Mouse (Mus musculus) hindbrain, embryonic 16.5 days (tissue): Measurements from ENCODE around the gene Maff. TPM values are rescaled to one million over a fixed set of nuclear protein-coding genes. Genes with fewer than 3 reads are reported as not detected.

ENCODE experiments used
- ATAC-seq: fragments of 200-750 bp; cut with Nextera tagmentation; 2 replicates; pipeline ENCODE4 v1.8.0; 2017; ENCODE audit warnings: moderate TSS enrichment, moderate library complexity
- H3K27ac ChIP-seq: fragments of 300-500 bp; sonication (generic); 2 replicates; pipeline ENCODE4 v1.5.1; 2014; ENCODE audit warnings: low read depth, mild to moderate bottlenecking, control low read depth, low read length, moderate library complexity
- H3K27me3 ChIP-seq: fragments of 300-500 bp; sonication (generic); replicated peaks from 2 replicates; pipeline ENCODE4 v1.6.1; 2014; ENCODE audit warnings: low read length; ENCODE audit not compliant: control insufficient read depth, insufficient read depth
- H3K36me3 ChIP-seq: fragments of 300-500 bp; sonication (generic); 2 replicates; pipeline ENCODE4 v1.6.1; 2014; ENCODE audit warnings: mild to moderate bottlenecking, low read length, moderate library complexity, mixed read lengths; ENCODE audit not compliant: control insufficient read depth, insufficient read depth
- H3K4me1 ChIP-seq: fragments of 300-500 bp; sonication (generic); 2 replicates; pipeline ENCODE4 v1.6.1; 2014; ENCODE audit warnings: low read depth, low read length; ENCODE audit not compliant: control insufficient read depth, insufficient read depth
- H3K4me2 ChIP-seq: fragments of 300-500 bp; sonication (generic); 2 replicates; pipeline ENCODE4 v1.6.1; 2014; ENCODE audit warnings: mild to moderate bottlenecking, low read length, control low read depth, moderate library complexity
- H3K4me3 ChIP-seq: fragments of 300-500 bp; sonication (generic); 2 replicates; pipeline ENCODE4 v1.5.1; 2014; ENCODE audit warnings: mild to moderate bottlenecking, low read length, control low read depth, moderate library complexity
- H3K9ac ChIP-seq: fragments of 300-500 bp; sonication (generic); 2 replicates; pipeline ENCODE4 v1.6.1; 2014; ENCODE audit warnings: low read depth, mild to moderate bottlenecking, control low read depth, low read length, moderate library complexity
- H3K9me3 ChIP-seq: fragments of 300-500 bp; sonication (generic); 2 replicates; pipeline ENCODE4 v1.6.1; 2014; ENCODE audit warnings: mild to moderate bottlenecking, low read length, moderate library complexity; ENCODE audit not compliant: control insufficient read depth
- WGBS: fragments of 180-500 bp; shearing (Covaris S2); extraction: QIAGEN DNeasy Blood & Tissue Kit; methylation state at CpG from one replicate; pipeline ENCODE4 v1.1.7; 2014; 5-methylcytosine and 5-hydroxymethylcytosine counted together
- polyA plus RNA-seq: library from polyadenylated mRNA; unstranded; fragments of >200 nt; fragmentation: Nextera tagmentation; extraction: Ambion mirVana; gene quantifications from 2 replicates; pipeline ENCODE4 v1.2.1, GENCODE M21; 2015

Maff gene
- polyA plus RNA-seq, 1 experiment from 2014 or later: 1.2 TPM

GRCm38 (mm10) chr15:79395281-79395680 lies 48.9 kb downstream of the Maff start:
- peaks cover 23% of the 10 kb centered on the region for H3K4me1 ChIP-seq
- no peaks in the 10 kb centered on the region for H3K36me3 ChIP-seq
- H3K4me2 ChIP-seq: peak overlapping the region; percentile 20; the same call in 1 of the 2 replicates
- no peak for ATAC-seq
- H3K9ac ChIP-seq: no peak overlapping the region
- H3K27ac ChIP-seq: no peak overlapping the region
- 80% methylated on average over 6 of the region's 6 CpGs for WGBS
- H3K4me3 ChIP-seq: no peak overlapping the region
- no peaks in the 10 kb centered on the region for H3K27me3 ChIP-seq
- no peaks in the 10 kb centered on the region for H3K9me3 ChIP-seq

GRCm38 (mm10) chr15:79396736-79397135 lies 50.3 kb downstream of the Maff start:
- H3K27me3 ChIP-seq: no peaks in the 10 kb centered on the region
- H3K4me2 ChIP-seq: no peak overlapping the region
- WGBS: 88% methylated on average over 11 of the region's 11 CpGs
- H3K36me3 ChIP-seq: no peaks in the 10 kb centered on the region
- peaks cover 33% of the 10 kb centered on the region for H3K4me1 ChIP-seq
- no peak overlapping the region for H3K9ac ChIP-seq
- H3K27ac ChIP-seq: no peak overlapping the region
- ATAC-seq: no peak
- H3K4me3 ChIP-seq: no peak overlapping the region
- no peaks in the 10 kb centered on the region for H3K9me3 ChIP-seq

GRCm38 (mm10) chr15:79399231-79400052 lies 53.0 kb downstream of the Maff start:
- 76% methylated on average over 14 of the region's 14 CpGs for WGBS
- Histone ChIP-seq H3K9ac (no peak overlapping the region), H3K9me3 (no peaks in the 10 kb centered on the region), H3K4me3 (no peak overlapping the region), H3K4me1 (peaks cover 37% of the 10 kb centered on the region), H3K36me3 (no peaks in the 10 kb centered on the region), H3K4me2 (no peak overlapping the region), H3K27ac (no peak overlapping the region; the same call in 1 of the 2 replicates), H3K27me3 (no peaks in the 10 kb centered on the region)
- ATAC-seq: no peak

- no peak overlapping the region for H3K9ac ChIP-seq
- no peak overlapping the region for H3K27ac ChIP-seq
- H3K9me3 ChIP-seq: no peaks in the 10 kb centered on the region
- no peaks in the 10 kb centered on the region for H3K27me3 ChIP-seq
- peak overlapping the region; percentile 84 for H3K4me2 ChIP-seq
- H3K4me1 ChIP-seq: peaks cover 37% of the 10 kb centered on the region
- H3K36me3 ChIP-seq: no peaks in the 10 kb centered on the region
- H3K4me3 ChIP-seq: no peak overlapping the region
- ATAC-seq: no peak
- WGBS: 68% methylated on average over 6 of the region's 6 CpGs
Measured at GRCm38 (mm10) chr15:79400134-79400974, 53.9 kb downstream of the Maff start.

DNA sequence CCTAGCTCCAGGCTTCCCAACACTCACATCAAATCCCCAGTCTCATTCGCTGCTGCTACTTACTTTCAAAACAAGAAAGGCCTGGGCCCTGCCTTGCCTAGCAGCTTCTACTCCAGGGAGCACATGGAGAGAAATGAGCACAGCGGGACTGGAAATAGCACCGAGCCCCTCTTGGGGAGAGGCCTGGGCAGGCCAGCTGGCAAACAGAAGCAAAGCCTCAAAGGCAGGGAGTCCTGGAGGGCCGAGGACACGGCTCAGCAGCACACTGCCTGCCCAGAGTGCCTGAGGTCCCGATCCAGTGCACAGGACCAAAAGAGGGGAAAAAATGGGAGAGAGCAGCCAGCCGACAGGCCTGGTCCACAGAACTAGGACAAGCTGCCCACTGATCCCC lies 54.5 kb downstream of the Maff start:
- H3K27me3 ChIP-seq: no peaks in the 10 kb centered on the region
- H3K36me3 ChIP-seq: no peaks in the 10 kb centered on the region
- H3K4me2 ChIP-seq: peak overlapping the region; percentile 84
- no peak for ATAC-seq
- peak overlapping the region; percentile 43; the same call in 1 of the 2 replicates for H3K9ac ChIP-seq
- no peaks in the 10 kb centered on the region for H3K9me3 ChIP-seq
- peak overlapping the region; percentile 25; the same call in 1 of the 2 replicates for H3K27ac ChIP-seq
- WGBS: 34% methylated on average over 7 of the region's 7 CpGs
- H3K4me3 ChIP-seq: peak overlapping the region; percentile 15; the same call in 1 of the 2 replicates
- peaks cover 37% of the 10 kb centered on the region for H3K4me1 ChIP-seq

DNA sequence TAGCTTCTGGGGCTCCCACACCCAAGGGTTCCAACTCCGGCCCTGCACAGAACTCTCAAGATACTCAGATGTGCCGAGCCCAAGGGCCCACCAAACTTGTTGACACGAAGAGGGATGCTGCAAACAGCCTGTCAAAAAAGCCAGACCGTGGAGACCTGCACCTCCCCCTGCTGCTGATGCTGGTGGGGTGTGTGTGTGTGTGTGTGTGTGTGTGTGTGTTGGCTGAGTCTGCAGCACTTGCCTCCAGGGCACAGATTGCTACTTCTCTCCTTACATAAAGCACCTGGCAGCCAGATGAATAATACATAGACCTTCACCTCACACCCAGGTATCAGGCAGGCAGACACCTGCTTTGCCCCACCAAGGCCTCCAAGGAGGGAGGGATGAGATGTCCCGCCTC lies 55.8 kb downstream of the Maff start:
- no peaks in the 10 kb centered on the region for H3K9me3 ChIP-seq
- 21% methylated on average over 5 of the region's 5 CpGs for WGBS
- ATAC-seq: peak; percentile 1; the same call in 1 of the 2 replicates
- H3K27me3 ChIP-seq: no peaks in the 10 kb centered on the region
- H3K9ac ChIP-seq: peak overlapping the region; percentile 98
- H3K27ac ChIP-seq: no peak overlapping the region; the same call in 1 of the 2 replicates
- H3K4me1 ChIP-seq: peaks cover 37% of the 10 kb centered on the region
- H3K4me3 ChIP-seq: peak overlapping the region; percentile 98
- no peaks in the 10 kb centered on the region for H3K36me3 ChIP-seq
- H3K4me2 ChIP-seq: peak overlapping the region; percentile 84

DNA sequence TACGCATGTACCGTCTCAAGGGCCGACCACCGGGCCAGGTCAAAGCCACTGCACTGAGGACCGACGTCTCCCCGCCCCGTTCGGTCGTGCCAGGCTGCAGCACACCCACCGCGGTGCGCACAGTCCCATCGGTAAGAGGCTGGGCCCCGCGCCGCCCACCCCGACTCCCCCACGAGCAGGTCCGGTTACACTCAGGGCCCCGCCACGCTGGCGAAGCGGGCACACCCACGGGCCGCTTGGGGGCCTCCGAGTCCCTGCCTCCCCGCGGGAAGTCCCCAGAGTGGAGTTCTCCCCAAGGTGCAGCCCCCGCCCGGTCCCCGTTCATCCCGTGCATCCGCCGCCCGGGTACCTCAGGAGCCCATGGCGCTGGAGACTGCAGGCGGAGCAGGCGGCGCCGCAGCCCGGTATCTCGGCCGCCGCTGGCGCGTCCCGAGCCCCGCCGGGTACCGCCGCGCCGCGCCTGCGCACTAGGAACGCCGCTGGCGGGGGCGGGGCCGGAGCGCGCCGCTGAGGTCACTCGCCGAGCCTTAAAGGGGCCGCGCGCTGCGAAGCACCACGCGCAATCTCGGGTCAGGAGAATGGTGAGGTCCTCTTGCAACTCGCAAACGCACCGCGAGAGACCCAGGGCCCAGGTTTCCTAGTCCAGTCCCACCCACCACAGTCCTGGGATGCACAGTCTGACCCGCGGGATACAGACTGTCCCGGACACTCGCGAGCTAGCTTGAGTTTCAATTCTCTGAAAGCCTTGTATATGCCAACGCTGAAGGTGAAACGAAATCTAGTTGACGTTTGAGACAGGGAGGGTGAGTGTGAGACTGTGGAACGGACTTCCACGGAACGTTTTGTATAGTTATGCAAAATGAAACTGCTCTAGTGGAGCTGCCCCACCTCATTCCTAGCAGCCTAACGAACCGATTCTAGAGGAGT lies 56.7 kb downstream of the Maff start, which contains the start of gene Tmem184b:
Gene Tmem184b, minus strand, starts transcription at position 734 of the 927 bp plus-strand sequence.
- peak; percentile 91 for ATAC-seq
- WGBS: under 1% methylated on average over 77 of the region's 90 CpGs

DNA sequence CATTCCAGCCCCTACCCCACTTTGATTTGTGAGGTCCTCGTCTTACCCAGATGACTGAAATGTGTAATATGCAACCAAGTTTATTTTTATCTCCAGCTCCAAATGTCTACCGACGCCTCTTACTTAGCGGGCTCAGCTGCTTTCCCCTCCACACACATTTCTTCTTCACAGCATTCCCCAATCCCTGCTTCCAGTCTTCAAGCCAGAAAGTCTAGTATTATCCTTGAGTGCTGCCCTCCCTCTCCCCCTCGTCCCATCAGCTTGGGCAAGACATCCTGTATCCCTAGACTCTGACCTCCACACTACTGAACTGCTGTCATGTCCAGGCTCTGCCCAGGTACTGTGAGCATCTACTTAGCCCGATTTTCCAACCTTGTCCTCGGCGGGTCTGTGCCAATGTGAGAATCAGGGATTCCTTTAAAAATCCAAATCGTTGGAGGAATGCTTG lies 57.4 kb downstream of the Maff start:
- ATAC-seq: no peak
- WGBS: 18% methylated on average over 9 of the region's 9 CpGs
- peak overlapping the region; percentile 84 for H3K4me2 ChIP-seq
- H3K9ac ChIP-seq: peak overlapping the region; percentile 98
- H3K9me3 ChIP-seq: no peaks in the 10 kb centered on the region
- H3K27me3 ChIP-seq: no peaks in the 10 kb centered on the region
- H3K36me3 ChIP-seq: no peaks in the 10 kb centered on the region
- H3K4me3 ChIP-seq: peak overlapping the region; percentile 98
- H3K4me1 ChIP-seq: peaks cover 37% of the 10 kb centered on the region
- H3K27ac ChIP-seq: peak overlapping the region; percentile 75; the same call in 1 of the 2 replicates

More for the DNA sequence above, 56.7 kb downstream of the Maff start, which contains the start of gene Tmem184b:
- Histone ChIP-seq H3K27ac (peak within 1 kb of the TSS; percentile 81), H3K4me2 (peak within 1 kb of the TSS; percentile 84), H3K27me3 (no peaks in the 10 kb centered on the region), H3K4me3 (peak within 1 kb of the TSS; percentile 98), H3K9ac (peak within 1 kb of the TSS; percentile 98), H3K9me3 (no peaks in the 10 kb centered on the region), H3K36me3 (no peaks in the 10 kb centered on the region), H3K4me1 (peaks cover 37% of the 10 kb centered on the region)
